Mouse (Mus musculus) bone marrow, adult 2 months (tissue): ENCODE measurements around the gene Cpsf3. TPM values are rescaled to one million over a fixed set of nuclear protein-coding genes. Genes with fewer than 3 reads are reported as not detected.

Experiments used
- H3K27ac ChIP-seq: fragments of 200-500 bp; 2 replicates; pipeline ENCODE4 v1.5.1; 2012; ENCODE audit warnings: low read depth, mild to moderate bottlenecking, control low read depth, inconsistent platforms, low read length; ENCODE audit not compliant: control insufficient read depth, poor library complexity, insufficient read depth
- H3K4me1 ChIP-seq: fragments of 200-500 bp; 2 replicates; pipeline ENCODE4 v1.6.1; 2011; ENCODE audit warnings: low read length; ENCODE audit not compliant: control insufficient read depth, insufficient read depth
- H3K4me3 ChIP-seq: fragments of 200-500 bp; replicated peaks from 2 replicates; pipeline ENCODE3; 2011; ENCODE audit warnings: mild to moderate bottlenecking, low read depth, low read length, control low read depth; ENCODE audit not compliant: control insufficient read depth
- CTCF ChIP-seq: fragments of 200-500 bp; IDR thresholded peaks from 2 replicates; pipeline ENCODE4 v1.5.1; 2011; ENCODE audit warnings: low read length, control low read depth; ENCODE audit not compliant: control insufficient read depth, insufficient read depth
- POLR2A ChIP-seq: fragments of 200-500 bp; IDR thresholded peaks from 2 replicates; pipeline ENCODE4 v1.6.1; 2011; ENCODE audit warnings: low read depth, mild to moderate bottlenecking, control low read depth, low read length, borderline replicate concordance; ENCODE audit not compliant: control insufficient read depth
- WGBS: fragments of 180-500 bp; shearing (Covaris S2); methylation state at CpG from one replicate; pipeline ENCODE4 v1.1.7; 2018; 5-methylcytosine and 5-hydroxymethylcytosine counted together
- polyA plus RNA-seq: library from polyadenylated mRNA; stranded (reverse); fragments of >200 nt; gene quantifications from 2 replicates; pipeline ENCODE4 v1.2.4, GENCODE M21; 2011; ENCODE audit warnings: low replicate concordance; ENCODE audit not compliant: missing spikeins, insufficient read depth, insufficient read length

The Cpsf3 gene
- polyA plus RNA-seq, 1 experiment = 89.6 TPM

- no peak overlapping the region for H3K4me3 ChIP-seq
- 86% methylated on average over 4 of the region's 4 CpGs for WGBS
- H3K4me1 ChIP-seq = no peaks in the 10 kb centered on the region; the same call in 1 of the 2 replicates
- TF ChIP-seq POLR2A (no peak), CTCF (no peak)
- no peak overlapping the region for H3K27ac ChIP-seq
Observed at GRCm38 (mm10) chr12:21305741-21306140, 20.6 kb downstream of the Cpsf3 start.

GRCm38 (mm10) chr12:21306721-21307120 lies 21.5 kb downstream of the Cpsf3 start:
- Histone ChIP-seq H3K4me1 (no peaks in the 10 kb centered on the region; the same call in 1 of the 2 replicates), H3K27ac (no peak overlapping the region), H3K4me3 (no peak overlapping the region)
- WGBS = 88% methylated on average over 4 of the region's 4 CpGs
- TF ChIP-seq POLR2A (no peak), CTCF (no peak)

- Histone ChIP-seq H3K4me1 (no peaks in the 10 kb centered on the region), H3K4me3 (no peak overlapping the region), H3K27ac (no peak overlapping the region)
- TF ChIP-seq POLR2A = no peak
- no peak for TF ChIP-seq CTCF
- 91% methylated on average over 5 of the region's 5 CpGs for WGBS
Observed at GRCm38 (mm10) chr12:21312201-21312600, 27.0 kb downstream of the Cpsf3 start.

GRCm38 (mm10) chr12:21315923-21316868 lies 31.0 kb downstream of the Cpsf3 start, which contains the start of gene Iah1:
Gene Iah1 (plus strand): TSS chr12:21316389.
- Histone ChIP-seq H3K4me1 (no peaks in the 10 kb centered on the region), H3K27ac (peak within 1 kb of the TSS; percentile 80), H3K4me3 (peak within 1 kb of the TSS; percentile 95)
- TF ChIP-seq POLR2A (peak; percentile 81; the same call in 1 of the 2 replicates), CTCF (no peak)
- 2% methylated on average over 59 of the region's 59 CpGs for WGBS

- TF ChIP-seq CTCF = no peak
- H3K4me1 ChIP-seq = no peaks in the 10 kb centered on the region
- H3K27ac ChIP-seq = no peak overlapping the region
- 40% methylated on average over 7 of the region's 7 CpGs for WGBS
- no peak overlapping the region for H3K4me3 ChIP-seq
Observed at GRCm38 (mm10) chr12:21316869-21317265, 31.7 kb downstream of the Cpsf3 start.

GRCm38 (mm10) chr12:21318143-21318895 lies 33.1 kb downstream of the Cpsf3 start:
- TF ChIP-seq POLR2A (no peak), CTCF (peak; percentile 91)
- H3K27ac ChIP-seq = no peak overlapping the region
- no peaks in the 10 kb centered on the region for H3K4me1 ChIP-seq
- 78% methylated on average over 12 of the region's 12 CpGs for WGBS
- no peak overlapping the region for H3K4me3 ChIP-seq

GRCm38 (mm10) chr12:21320317-21320716 lies 35.1 kb downstream of the Cpsf3 start:
- no peak overlapping the region for H3K27ac ChIP-seq
- TF ChIP-seq CTCF = no peak
- TF ChIP-seq POLR2A = no peak
- H3K4me1 ChIP-seq = no peaks in the 10 kb centered on the region
- WGBS = 76% methylated on average over 4 of the region's 4 CpGs
- H3K4me3 ChIP-seq = no peak overlapping the region

GRCm38 (mm10) chr12:21321170-21321569 lies 36.0 kb downstream of the Cpsf3 start:
- H3K4me3 ChIP-seq = no peak overlapping the region
- H3K4me1 ChIP-seq = no peaks in the 10 kb centered on the region
- TF ChIP-seq CTCF = no peak
- no peak for TF ChIP-seq POLR2A
- H3K27ac ChIP-seq = no peak overlapping the region
- WGBS = 84% methylated on average over 9 of the region's 9 CpGs
